Mouse (Mus musculus) heart, postnatal 0 days (tissue): ENCODE results near the gene Luc7l3.

Source experiments
- CTCF ChIP-seq: IDR thresholded peaks from 2 replicates; pipeline ENCODE4 v1.5.1; 2016; ENCODE audit warnings: antibody characterized with exemption, control low read depth, low read depth
- EP300 ChIP-seq: IDR thresholded peaks from 2 replicates; pipeline ENCODE4 v1.6.1; 2016; ENCODE audit warnings: antibody characterized with exemption, low read depth

GRCm38 (mm10) chr11:94361166-94361870 lies 39.5 kb upstream of the Luc7l3 start:
- TF ChIP-seq EP300 (no peak), CTCF (no peak)
